Mouse (Mus musculus) ES-Bruce4 (cell line): ENCODE results near the gene Appl1. TPM values are rescaled to one million over a fixed set of nuclear protein-coding genes. Genes with fewer than 3 reads are reported as not detected.
"Not testable (repeated sequence)": the region's sequence is repeated elsewhere in the genome, so short reads cannot be mapped to it uniquely, and the experiment has no call there.

ENCODE experiments used
- H3K27ac ChIP-seq: 2 replicates; pipeline ENCODE4 v1.5.1; 2012; ENCODE audit warnings: low read length, inconsistent platforms; ENCODE audit not compliant: insufficient read depth
- H3K27me3 ChIP-seq: 2 replicates; pipeline ENCODE4 v1.6.1; 2012; ENCODE audit warnings: mild to moderate bottlenecking, low read length, inconsistent platforms; ENCODE audit not compliant: control insufficient read depth, poor library complexity, insufficient read depth, severe bottlenecking
- H3K36me3 ChIP-seq: 2 replicates; pipeline ENCODE4 v1.6.1; 2012; ENCODE audit warnings: inconsistent platforms, mild to moderate bottlenecking, low read length, moderate library complexity; ENCODE audit not compliant: control insufficient read depth, poor library complexity, insufficient read depth, severe bottlenecking
- H3K4me1 ChIP-seq: one replicate; pipeline ENCODE4 v1.8.1; 2011; ENCODE audit warnings: low read length; ENCODE audit not compliant: control insufficient read depth, insufficient read depth
- H3K4me3 ChIP-seq: 2 replicates; pipeline ENCODE4 v1.5.1; 2011; ENCODE audit warnings: low read depth, mild to moderate bottlenecking, low read length
- H3K9ac ChIP-seq: 2 replicates; pipeline ENCODE4 v1.6.1; 2012; ENCODE audit warnings: low read depth, mild to moderate bottlenecking, inconsistent platforms; ENCODE audit not compliant: poor library complexity, severe bottlenecking
- H3K9me3 ChIP-seq: replicated peaks from 2 replicates; pipeline ENCODE4 v1.6.1; 2012; ENCODE audit warnings: mild to moderate bottlenecking, low read length, inconsistent platforms; ENCODE audit not compliant: control insufficient read depth, poor library complexity, insufficient read depth, severe bottlenecking
- CTCF ChIP-seq: IDR thresholded peaks from one replicate; pipeline ENCODE4 v1.8.1; 2011; ENCODE audit warnings: low read depth, low read length
- EP300 ChIP-seq: IDR thresholded peaks from 2 replicates; pipeline ENCODE4 v1.6.1; 2011; ENCODE audit warnings: low read depth, low read length; ENCODE audit not compliant: insufficient read depth
- POLR2A ChIP-seq: IDR thresholded peaks from one replicate; pipeline ENCODE4 v1.8.1; 2011; ENCODE audit warnings: low read length; ENCODE audit not compliant: insufficient read depth
- polyA plus RNA-seq: library from polyadenylated mRNA; stranded (reverse); fragments of >200 nt; gene quantifications from 2 replicates; pipeline ENCODE4 v1.2.4, GENCODE M21; 2011; ENCODE audit warnings: low read depth; ENCODE audit not compliant: missing spikeins, insufficient read depth, insufficient read length

The Appl1 gene
- polyA plus RNA-seq, 1 experiment = 67.3 TPM

- no peak for TF ChIP-seq EP300
- H3K4me3 ChIP-seq = no peak overlapping the region
- no peaks in the 10 kb centered on the region for H3K9me3 ChIP-seq
- peaks cover 1% of the 10 kb centered on the region for H3K4me1 ChIP-seq
- no peak overlapping the region for H3K9ac ChIP-seq
- H3K27ac ChIP-seq = peak overlapping the region; percentile 67
- H3K27me3 ChIP-seq = no peaks in the 10 kb centered on the region
- no peaks in the 10 kb centered on the region for H3K36me3 ChIP-seq
These were observed 59.8 kb downstream of the Appl1 start for GRCm38 (mm10) chr14:26911201-26911600.

GRCm38 (mm10) chr14:26910461-26910860 is 60.6 kb downstream of the Appl1 start:
- H3K36me3 ChIP-seq, H3K9ac ChIP-seq: not testable (repeated sequence)

GRCm38 (mm10) chr14:26907401-26907800 is 63.6 kb downstream of the Appl1 start:
- Histone ChIP-seq H3K36me3 (no peaks in the 10 kb centered on the region), H3K4me3 (no peak overlapping the region), H3K27ac (no peak overlapping the region), H3K9ac (no peak overlapping the region), H3K27me3 (no peaks in the 10 kb centered on the region), H3K9me3 (no peaks in the 10 kb centered on the region), H3K4me1 (peaks cover 1% of the 10 kb centered on the region)
- TF ChIP-seq POLR2A (no peak), EP300 (no peak), CTCF (no peak)

More at GRCm38 (mm10) chr14:26910461-26910860, 60.6 kb downstream of the Appl1 start:
- not testable (repeated sequence) for H3K27me3 ChIP-seq, H3K4me1 ChIP-seq, H3K4me3 ChIP-seq, H3K9me3 ChIP-seq
- peak overlapping the region; percentile 53 for H3K27ac ChIP-seq

GRCm38 (mm10) chr14:26900893-26901292 is 70.1 kb downstream of the Appl1 start:
- H3K27me3 ChIP-seq = no peaks in the 10 kb centered on the region
- TF ChIP-seq EP300 = no peak
- H3K36me3 ChIP-seq = no peaks in the 10 kb centered on the region
- no peaks in the 10 kb centered on the region for H3K9me3 ChIP-seq
- H3K9ac ChIP-seq = no peak overlapping the region
- H3K4me1 ChIP-seq = no peaks in the 10 kb centered on the region
- H3K27ac ChIP-seq = no peak overlapping the region
- no peak overlapping the region for H3K4me3 ChIP-seq

GRCm38 (mm10) chr14:26899490-26899889 is 71.5 kb downstream of the Appl1 start:
- Histone ChIP-seq H3K9ac (no peak overlapping the region), H3K36me3 (no peaks in the 10 kb centered on the region)
- no peak for TF ChIP-seq CTCF
- TF ChIP-seq POLR2A = no peak
- TF ChIP-seq EP300 = no peak

GRCm38 (mm10) chr14:26894392-26894791 is 76.6 kb downstream of the Appl1 start, which contains the start of gene Asb14:
Gene Asb14 (plus strand): TSS chr14:26894557.
- Histone ChIP-seq H3K4me3 (no peak within 1 kb of the TSS), H3K27me3 (no peaks in the 10 kb centered on the region; the same call in 1 of the 2 replicates), H3K27ac (no peak within 1 kb of the TSS), H3K36me3 (no peaks in the 10 kb centered on the region), H3K9ac (no peak within 1 kb of the TSS), H3K9me3 (no peaks in the 10 kb centered on the region), H3K4me1 (no peaks in the 10 kb centered on the region)
- no peak for TF ChIP-seq CTCF
- no peak for TF ChIP-seq POLR2A

More at GRCm38 (mm10) chr14:26899490-26899889, 71.5 kb downstream of the Appl1 start:
- Histone ChIP-seq H3K4me3 (no peak overlapping the region), H3K27ac (no peak overlapping the region), H3K9me3 (no peaks in the 10 kb centered on the region), H3K4me1 (no peaks in the 10 kb centered on the region), H3K27me3 (no peaks in the 10 kb centered on the region)

- no peaks in the 10 kb centered on the region for H3K4me1 ChIP-seq
- H3K36me3 ChIP-seq = no peaks in the 10 kb centered on the region
- H3K27ac ChIP-seq = no peak overlapping the region
- no peak overlapping the region for H3K4me3 ChIP-seq
- H3K9ac ChIP-seq = no peak overlapping the region
- no peaks in the 10 kb centered on the region; the same call in 1 of the 2 replicates for H3K27me3 ChIP-seq
- TF ChIP-seq POLR2A (no peak), CTCF (no peak), EP300 (no peak)
- no peaks in the 10 kb centered on the region for H3K9me3 ChIP-seq
These were observed 80.3 kb downstream of the Appl1 start for GRCm38 (mm10) chr14:26890777-26891176.
